Mouse (Mus musculus) cerebellum, adult 9-10 months (tissue): ENCODE measurements around the gene Slc41a2.

Experiments
- DNase-seq: peaks from one replicate; pipeline ENCODE4 v3.0.0; 2022

The Slc41a2 gene

DNA sequence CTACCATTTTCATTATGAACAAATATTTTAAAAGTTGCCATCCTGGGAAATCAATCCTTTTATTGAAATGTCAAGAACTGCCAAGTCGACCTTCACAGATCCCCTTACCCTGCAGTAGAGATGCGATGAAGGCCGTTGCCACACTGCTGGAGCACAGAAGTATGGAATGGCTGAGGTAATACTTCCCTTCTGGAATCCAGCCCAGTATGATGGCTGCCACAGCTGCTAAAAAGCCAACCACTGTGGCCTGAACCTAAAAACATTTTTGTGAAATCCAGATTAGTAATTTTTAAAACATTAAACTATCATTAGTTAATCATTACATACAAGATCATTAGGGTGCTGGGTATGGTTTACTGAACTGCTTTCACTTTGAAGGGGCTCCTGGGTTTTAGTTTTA is 36.6 kb downstream of the Slc41a2 start:
- no peak for DNase-seq

DNA sequence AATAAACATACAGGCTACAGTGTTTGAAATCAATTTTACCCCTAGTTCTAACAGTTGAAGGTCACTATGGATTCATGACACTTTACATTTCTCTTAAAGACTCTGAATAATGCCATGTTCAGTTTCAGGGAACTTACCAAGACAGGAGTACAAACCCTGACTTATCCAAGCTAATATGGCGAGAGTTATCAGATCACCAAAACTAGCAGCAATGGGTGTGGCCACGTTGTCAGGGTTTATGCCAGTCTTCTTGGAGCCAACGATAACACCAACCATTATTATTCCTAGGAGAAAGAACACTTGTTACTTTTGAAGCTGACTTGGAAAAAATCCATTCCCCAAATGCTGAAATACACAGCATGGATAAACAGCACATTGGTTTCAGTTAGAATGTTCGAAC is 40.7 kb downstream of the Slc41a2 start:
- no peak for DNase-seq

DNA sequence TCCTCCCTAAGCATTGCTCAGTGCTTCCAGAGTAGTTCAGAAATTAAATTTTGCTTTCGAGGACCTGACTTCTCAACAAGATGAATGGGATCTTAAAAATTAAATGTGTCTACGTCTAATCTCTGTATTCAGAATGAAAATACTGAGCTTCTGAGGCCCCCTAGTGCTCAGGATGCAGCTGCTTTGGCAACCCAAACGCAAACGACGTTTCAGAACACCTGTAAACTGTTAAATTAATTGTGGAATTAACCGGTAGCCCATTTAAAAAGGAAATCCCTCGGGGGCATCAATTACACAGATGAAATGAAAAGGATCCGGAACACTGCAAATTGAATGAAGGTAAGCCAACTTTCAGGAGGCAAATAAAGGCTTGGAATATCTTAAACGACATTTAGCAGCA is 42.9 kb downstream of the Slc41a2 start:
- no peak for DNase-seq

DNA sequence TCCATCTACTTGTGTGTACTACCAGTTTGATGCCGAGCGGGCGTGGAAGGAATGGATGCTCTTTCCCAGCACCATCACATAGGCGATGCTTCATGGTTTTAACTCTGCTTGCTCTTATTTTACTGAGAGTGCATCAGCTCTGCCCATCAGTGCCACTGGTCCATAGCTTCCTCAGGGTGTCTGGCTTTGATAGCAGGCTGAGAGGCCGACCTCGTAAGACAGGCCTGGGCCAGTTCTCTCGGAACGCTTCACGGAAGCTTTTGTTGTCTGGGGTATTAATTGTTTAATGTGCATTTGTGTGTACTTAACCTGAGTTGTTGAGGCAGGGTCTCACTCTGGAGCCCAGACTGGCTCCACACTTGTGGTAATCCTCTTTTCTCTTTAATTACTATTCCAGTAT is 44.3 kb downstream of the Slc41a2 start:
- no peak for DNase-seq

DNA sequence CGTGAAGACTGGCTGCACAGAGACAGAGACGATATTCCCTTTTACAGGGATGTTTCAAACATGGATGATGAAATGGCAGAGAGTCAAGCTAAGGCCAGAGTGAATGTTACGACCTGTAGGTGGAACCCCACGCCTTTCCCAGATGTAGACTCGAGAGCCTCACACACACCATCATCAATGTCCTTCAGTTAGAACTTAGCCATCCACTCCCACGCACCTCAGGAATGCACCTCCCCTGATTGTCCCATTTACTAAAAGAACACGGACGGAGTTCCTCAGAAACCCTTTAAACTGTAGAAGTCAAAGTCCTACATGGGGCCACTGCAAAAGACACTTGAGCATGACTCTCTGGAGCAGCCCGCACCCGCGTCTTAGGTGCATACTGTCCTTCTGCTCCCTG is 46.0 kb downstream of the Slc41a2 start:
- DNase-seq: no peak

DNA sequence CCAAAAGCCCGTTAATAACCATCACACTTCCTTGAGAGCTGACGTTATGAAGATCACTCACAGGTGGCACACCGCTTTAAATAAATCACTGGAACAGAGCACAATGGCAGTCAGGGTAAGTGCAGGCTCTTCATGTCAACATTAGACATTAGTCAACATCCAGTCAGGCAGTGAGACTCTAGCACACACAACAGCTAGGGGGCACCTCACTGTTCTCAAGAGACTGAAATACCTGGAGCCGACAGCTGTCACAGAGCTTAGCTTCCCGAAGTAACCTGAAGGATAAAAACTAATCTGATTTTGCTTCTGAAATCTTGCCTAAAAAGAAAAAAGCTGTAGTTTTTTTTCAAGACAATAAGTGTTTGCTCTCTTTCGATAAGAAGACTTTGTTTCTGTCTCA is 49.9 kb downstream of the Slc41a2 start:
- no peak for DNase-seq

DNA sequence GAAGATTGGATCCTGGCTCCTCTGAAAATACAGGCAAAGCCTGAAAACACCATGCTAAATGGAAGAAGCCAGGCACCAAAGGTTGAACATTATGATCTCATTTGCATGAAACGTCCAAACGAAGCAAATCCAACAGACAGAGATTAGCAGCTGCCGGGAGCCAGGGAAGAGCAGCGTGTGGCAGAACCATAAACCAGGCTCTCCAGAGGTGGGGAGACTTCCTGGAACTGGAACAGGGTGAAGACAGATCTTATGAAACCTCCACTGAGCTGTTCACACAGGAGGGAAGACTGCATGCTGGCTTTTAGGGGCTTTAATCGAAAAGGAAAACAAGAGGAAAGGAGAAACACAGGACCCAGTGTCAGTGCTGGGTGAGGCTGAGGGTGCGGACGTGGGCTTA is 51.3 kb downstream of the Slc41a2 start:
- DNase-seq: no peak

DNA sequence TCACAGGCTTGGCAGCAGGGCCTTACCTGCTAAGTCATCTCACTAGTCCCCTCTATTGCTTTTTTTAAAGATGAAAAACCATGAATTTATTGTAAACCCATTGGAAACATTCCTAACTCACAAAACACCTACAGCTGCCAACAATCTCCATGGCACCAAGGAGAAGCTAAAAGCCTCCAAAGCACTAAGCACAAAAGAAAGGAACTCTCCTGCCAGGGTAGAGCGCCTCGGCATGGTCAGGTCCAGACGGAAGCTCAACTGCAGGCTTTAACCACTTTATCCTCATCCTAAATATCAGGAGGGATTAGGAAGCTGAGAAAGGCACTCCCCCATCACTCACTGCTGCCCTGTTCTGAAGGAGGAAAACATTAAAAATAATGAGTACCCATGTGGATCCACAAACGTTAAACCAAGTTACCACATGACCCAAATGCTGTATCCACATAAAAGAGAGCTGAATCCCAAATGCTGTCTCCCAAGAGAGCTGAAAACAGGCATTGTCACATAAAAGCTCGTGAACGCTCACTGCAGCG is 51.9 kb downstream of the Slc41a2 start:
- DNase-seq: no peak

DNA sequence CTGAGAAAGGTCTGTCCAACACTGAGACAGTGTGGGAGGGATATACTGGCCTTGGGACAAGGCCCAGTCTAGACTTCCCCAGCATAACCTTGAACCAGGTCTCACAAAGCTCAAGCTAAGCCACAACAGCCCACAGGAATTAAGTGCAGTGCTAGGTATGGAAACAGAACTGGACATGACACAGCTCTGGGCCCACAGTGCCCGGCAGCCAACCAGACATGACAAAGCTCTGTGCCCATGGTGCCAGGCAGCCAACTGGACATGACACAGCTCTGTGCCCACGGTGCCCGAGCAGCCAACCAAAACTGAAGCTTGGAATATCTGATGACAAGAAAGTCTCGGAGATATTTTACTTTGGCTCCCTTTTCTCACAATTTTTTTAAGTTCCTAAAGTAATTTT is 52.8 kb downstream of the Slc41a2 start:
- no peak for DNase-seq

DNA sequence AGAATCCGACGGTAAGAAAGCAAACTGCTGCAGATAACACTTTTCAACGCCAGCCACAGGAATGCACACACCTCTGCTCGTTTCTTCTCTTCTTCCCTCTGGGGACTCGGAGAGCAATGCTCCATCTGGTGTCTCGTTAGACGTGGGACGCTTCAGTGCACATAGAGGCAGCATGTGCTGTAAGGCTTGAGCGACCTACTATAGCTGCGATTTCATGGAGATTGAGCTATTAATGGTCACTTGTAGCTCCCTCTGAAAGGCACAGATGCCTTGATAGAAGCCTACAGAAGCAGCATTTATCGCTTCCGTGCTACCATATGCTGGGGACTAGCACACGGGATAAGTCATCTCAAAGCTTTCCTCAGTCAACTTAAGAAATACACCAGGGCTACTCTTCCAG is 71.0 kb downstream of the Slc41a2 start:
- DNase-seq: peak; percentile 79

DNA sequence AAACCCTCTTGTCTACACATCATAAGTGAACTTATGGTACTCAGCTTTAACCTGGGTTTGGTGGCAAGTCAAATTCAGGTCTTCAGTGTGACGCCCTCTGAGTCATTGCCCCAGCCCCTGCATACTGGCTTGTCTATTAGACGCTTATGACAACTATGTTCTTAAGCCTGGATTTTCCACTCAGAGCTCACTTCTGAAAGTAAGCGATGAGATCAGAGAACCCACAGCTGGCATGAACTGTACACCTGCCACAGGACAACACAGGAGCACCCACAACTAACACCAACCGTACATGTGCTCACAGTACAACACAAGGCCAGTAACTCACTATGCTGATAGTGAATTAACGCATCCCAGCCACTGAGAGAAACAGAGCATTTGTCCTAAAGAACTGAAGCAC is 71.4 kb downstream of the Slc41a2 start:
- no peak for DNase-seq

DNA sequence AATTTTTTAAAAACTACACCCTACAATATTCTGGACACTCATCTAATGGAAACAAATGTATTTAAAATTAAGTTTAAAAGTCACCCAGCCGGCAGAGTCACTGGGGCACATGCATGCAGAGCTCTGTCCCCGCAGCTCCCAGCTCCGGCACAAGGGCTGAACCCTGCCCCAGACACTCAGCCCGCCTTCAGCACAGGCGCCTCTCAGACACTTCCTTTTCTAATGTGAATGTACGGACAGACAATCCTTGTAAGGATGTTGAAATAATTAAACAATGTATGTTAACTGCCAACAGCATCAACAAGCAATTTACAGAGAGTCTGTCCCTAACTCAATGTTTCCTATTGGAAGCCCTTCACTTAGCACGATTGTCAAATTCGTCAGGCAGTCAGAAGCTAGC is 73.0 kb downstream of the Slc41a2 start:
- no peak for DNase-seq

DNA sequence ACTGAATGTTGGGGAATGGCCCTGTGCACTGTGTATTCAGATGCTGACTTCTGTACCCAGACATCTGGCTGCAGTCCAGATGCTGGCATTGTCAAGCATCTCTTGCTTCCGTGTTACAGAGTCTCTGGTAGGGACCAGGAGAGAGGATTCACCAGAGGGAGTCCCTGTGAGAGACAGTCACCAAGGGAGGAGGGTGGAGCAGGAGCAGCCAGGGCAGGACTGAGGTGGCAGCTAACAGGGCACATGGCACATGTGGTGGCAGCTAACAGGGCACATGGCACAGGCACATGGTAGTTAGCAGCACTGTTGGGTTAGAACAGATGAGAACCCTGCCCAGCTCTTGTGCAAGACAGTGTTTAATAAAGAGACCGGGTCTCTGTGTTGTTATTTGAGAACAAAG is 73.6 kb downstream of the Slc41a2 start:
- no peak for DNase-seq

DNA sequence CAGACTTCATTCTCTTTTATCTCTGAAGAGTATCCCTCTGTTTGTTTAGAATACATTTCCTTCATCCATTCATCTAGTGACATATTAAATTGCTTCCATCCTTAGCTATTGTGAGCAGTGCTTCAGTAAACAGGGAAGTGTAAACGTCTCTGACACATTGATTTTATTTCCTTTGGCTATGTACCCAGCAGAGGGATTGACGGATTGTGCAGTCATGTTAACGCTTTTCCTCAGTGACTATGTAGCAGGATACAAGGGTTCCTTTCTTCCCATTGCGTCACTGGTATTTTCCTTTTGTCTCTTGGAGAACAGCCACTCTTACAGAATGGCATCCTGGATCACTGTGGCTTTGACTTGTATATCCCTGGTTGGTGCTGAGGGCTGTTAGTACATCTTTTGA is 76.4 kb downstream of the Slc41a2 start:
- DNase-seq: no peak

DNA sequence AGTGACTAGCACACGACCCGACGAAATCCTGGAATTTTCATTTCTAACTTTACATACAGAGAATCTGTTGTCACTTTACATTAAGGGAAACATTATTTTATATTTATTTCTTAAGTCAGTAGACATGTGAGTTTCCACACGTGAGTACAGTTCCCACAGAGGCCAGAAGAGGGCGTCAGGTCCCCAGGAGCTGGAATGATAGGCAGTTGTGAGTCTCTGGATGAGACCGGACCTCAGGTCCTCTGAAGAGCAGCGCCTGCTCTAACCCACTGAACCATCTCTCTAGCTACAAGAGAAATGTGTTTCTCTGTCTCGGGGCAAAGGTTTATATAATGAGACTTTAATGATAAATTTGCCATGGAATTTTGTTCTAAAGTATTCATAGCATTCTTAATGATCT is 86.3 kb downstream of the Slc41a2 start:
- no peak for DNase-seq

DNA sequence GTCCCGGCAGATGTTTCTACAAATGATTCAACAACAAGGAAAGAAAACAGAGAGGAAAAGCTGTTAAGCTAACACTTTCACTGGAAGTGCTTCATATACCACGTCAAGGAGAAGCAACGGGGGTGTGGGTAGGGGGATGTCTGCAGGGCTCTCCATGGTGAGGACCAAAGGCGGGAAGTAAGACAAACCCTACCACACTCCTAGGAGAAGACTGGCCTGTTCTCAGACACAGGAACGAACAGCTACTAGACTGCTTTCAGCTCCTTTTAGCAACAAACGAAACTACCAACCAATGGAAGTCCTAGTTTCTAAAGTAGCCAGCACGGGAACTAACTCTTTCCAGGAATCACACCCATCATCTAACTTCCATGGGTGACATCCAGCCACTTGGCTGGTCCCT is 89.6 kb downstream of the Slc41a2 start:
- DNase-seq: no peak

DNA sequence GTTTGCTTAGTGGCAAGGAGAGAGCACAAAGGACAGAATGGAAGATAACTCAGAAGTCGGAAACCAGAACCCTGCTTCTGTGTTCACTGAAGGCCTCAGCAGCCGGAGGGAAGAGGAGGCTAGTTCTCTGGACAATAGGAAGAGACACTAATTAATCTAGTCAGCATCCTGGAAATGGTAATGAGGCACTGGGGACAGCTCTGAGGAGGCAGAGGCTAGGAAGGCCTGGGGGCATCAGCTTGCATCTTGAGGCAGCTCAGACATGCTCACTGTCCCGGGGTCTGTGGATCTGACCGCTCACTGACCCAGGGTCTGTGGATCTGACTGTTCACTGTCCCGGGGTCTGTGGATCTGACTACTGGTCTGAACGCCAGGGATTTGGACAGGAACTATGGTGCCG is 92.0 kb downstream of the Slc41a2 start:
- DNase-seq: no peak

DNA sequence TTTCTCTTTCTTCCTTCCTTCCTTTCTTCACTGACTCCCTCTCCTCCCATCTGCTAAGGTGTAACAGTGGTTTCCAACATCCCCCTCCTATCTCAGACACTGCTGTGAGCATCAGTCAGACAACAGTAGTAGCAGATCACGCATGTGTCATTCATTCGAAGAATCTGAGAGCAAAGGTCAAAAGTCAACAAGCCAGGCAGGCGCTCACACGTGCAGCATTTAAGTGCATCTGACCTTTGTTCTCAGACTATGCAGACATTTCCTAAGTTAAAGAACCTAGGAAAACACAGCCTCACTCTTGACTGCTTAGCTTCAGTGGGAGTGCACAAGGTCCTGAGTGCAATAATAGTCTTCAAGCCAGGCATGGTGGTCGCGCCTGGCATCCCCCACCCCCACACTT is 93.6 kb downstream of the Slc41a2 start:
- no peak for DNase-seq

DNA sequence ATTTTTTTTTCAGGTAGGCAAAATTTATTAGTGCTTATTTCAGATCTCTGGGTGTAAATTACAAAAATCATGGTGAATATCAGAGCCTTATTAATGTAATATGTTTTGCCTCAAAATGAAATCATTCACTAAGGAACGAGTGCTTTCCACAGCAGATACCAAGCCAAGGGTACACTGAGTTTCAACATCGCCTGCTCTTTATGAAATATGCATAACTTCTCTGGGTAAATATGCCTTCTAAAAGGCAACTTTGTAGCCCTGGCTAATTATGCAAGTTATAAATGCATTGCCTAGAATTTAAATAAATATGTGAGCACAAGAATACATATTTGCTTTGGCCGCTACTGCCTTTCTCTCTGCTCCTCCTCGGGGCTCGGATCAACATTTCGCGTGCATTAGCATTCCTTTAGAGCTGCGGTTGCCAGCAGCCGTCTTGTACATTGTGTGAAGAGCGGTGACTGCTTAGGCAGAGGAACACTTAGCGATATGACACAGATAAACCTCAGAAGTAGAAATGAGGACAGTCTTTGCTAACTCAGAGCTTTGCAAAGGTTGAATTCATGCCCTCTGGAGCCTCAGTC is 95.5 kb downstream of the Slc41a2 start:
- DNase-seq: no peak

DNA sequence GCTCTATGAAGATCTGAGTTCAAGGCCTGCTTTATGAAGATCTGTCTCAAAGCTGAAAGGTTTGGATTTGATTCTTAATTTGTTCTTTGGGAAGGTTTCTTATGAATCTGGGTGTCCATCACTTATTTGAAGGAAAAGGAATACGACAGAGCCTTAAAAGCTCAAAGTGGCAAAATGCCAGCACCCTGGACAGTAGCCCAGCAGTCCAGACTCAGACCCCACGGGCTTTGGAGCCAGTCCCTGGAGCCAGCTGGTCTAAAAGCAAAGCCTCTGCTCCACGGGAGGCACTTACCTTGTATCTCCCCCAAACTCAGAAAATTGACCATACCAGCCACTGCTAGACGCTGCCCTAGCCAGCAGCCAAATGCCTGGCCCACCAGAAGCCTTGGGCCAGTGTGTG is 103.3 kb downstream of the Slc41a2 start:
- DNase-seq: peak; percentile 20

DNA sequence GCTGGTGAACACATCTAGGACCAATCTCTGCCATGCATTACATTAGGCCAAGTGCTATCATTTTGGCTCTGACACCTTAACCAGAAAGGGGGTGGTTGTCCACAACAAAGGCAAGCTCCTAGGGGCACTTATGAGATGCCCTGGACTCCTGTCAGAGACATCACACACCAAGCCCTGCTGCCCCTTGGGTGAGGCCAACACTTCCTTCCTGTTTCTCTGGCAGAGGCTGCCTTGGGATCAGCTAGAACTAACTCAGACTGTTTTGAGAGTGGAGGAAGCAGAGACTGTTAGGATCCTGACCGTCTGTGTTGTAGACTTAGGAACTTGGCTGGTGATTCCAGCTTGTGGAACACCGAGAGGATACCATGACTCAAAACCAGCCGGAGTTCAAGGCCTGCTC is 103.7 kb downstream of the Slc41a2 start:
- no peak for DNase-seq

DNA sequence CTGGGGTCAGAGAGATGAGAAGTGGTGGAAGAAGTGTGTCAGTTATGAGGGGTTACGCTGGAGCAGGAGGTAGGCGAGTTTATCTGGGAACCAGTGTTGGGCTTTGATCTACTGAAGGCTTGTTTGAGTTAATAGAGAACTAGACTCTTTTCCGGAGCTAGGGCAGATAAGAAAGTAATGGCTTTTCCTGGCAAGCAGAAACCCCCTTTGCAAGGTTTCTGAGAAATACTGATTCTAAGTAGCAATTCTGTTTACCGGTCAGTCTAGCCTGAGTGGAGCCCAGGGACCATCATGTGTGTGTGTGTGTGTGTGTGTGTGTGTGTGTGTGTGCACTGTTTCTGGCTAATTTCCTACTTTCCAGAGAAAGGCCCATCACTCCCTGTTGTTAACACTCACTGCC is 109.1 kb downstream of the Slc41a2 start:
- DNase-seq: no peak

DNA sequence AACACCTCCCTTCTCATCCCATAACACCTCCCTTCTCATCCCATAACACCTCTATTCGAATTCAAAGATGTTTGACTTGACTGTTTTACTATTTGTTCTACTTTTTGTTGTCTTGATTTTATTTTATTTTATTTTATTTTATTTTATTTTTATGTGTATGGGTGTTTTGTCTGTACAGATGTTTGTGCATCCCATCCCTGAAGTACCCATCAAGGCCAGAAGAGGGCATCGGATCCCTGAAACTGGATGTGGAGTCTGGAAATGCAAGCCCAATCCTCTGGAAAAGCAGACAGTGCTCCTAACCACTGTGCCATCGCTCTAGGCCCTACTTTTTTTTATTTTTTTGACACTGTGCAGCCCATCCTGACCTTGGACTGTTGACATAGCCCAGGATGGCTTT is 112.7 kb downstream of the Slc41a2 start:
- DNase-seq: no peak

DNA sequence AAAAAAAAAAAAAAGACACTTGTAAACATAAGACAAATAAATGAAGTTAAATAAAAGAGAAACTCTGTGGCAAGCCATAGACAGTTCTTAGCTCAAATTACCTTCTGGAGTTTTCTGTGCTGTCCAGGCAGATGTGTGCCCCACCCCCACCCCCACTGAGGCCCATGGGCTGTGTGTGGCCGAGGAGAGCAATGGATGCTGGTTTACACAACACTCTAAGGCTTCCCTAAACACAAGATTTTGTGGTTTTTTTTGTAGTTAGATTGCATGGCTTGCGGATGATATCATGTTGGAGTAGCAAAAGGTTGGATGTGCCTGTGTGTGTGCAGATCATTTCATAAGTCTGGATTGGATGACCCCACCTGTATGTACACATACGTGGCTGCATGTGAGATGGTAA is 116.8 kb downstream of the Slc41a2 start:
- no peak for DNase-seq

DNA sequence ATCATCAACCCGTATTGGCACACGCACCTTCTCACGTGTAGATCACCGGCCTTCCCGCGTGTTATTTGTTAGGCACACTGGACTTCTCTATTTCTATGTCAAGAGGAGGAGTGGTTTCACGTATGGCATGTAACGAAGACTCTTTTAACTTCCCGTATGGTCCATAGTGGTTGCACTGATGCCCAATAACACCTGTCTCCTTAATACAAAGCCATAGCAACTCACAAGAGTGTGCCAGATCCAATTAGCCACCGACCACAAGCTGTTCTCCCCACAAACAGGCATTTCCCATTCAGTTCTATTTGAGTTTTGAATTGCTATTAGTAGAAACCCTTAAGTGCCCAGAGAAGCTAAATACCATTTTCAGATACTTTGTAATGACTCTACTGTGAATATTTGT is 117.5 kb downstream of the Slc41a2 start:
- DNase-seq: no peak

DNA sequence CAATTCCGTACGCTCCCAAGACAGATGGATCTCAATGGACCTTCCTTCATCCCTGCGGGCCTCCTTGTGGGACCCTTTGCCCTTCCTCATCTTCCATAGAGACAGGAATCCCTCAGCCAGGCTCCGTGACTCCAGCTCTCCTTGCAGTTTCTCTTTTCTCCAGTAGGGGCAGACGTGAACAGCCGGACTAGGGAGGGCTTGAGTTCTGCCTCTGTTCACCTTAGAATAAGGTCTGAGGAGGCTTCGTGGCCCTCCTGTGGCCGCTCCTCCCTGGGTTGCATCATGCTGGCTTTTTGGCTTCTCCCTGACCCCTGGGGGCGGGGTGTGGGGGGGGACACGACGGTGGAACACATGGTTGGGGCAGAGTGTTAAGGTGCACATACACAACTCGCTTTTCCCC is 118.0 kb downstream of the Slc41a2 start:
- peak; percentile 79 for DNase-seq
